Mouse (Mus musculus) layer of hippocampus, postnatal 10 days (tissue): ENCODE measurements around the gene Tex14. TPM values are rescaled to one million over a fixed set of nuclear protein-coding genes. Genes with fewer than 3 reads are reported as not detected.
A peak's percentile ranks its signal among the peaks of the same experiment; 100 is the strongest.
"Not testable (repeated sequence)": the region's sequence is repeated elsewhere in the genome, so short reads cannot be mapped to it uniquely, and the experiment has no call there.

Source experiments
- DNase-seq, 2 experiments: peaks; one replicate each; pipeline ENCODE4 v3.0.0; 2021; ENCODE audit warnings: low spot score in 2 of 2
- total RNA-seq, 2 experiments: library from RNA; stranded (reverse); gene quantifications; 2 replicates each; pipeline ENCODE4 v1.2.3; 2021

Gene Tex14
- total RNA-seq, 2 experiments from 2014 or later: 0.22 to 0.48 TPM

GRCm38 (mm10) chr11:87426450-87427250, 21.8 kb downstream of the Tex14 start:
- DNase-seq: peak; percentile 82 to 87

GRCm38 (mm10) chr11:87427273-87428050, 22.6 kb downstream of the Tex14 start:
- no peak for DNase-seq

DNA sequence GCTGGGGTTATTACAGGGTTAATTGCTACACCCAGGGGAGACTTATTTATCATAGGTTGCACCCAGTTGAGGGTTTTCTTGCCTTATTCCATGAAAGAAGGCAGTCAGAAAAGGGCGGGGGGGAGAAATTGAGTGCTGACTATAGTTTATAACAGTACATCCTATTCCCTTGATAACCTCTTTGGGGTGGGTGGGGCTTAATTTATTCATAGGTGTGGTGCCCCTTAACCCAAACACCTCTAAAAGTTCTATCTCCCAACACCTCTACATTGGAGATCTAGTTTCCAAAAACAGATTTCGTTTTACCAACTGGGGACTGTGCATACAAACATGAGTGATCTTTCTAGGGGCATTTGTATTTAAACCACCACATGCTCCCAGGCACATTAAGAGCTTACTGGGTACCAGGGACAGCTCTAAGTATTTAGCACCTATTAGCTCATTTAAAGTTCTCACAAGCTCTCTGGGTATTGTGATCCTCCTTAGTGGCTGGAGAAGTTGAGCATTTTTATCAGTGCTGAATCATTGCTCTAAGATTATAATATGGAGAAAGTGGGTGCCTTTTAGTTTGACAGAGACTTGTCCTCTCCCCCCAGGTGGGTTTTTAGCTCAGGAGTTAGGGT, 23.3 kb downstream of the Tex14 start:
- no peak for DNase-seq

- no peak for DNase-seq
Measured at GRCm38 (mm10) chr11:87429363-87429762, 24.5 kb downstream of the Tex14 start.

- DNase-seq: no peak
Measured at GRCm38 (mm10) chr11:87430374-87430773, 25.5 kb downstream of the Tex14 start.

- not testable (repeated sequence) for DNase-seq
Measured at GRCm38 (mm10) chr11:87431813-87432212, 26.9 kb downstream of the Tex14 start.

DNA sequence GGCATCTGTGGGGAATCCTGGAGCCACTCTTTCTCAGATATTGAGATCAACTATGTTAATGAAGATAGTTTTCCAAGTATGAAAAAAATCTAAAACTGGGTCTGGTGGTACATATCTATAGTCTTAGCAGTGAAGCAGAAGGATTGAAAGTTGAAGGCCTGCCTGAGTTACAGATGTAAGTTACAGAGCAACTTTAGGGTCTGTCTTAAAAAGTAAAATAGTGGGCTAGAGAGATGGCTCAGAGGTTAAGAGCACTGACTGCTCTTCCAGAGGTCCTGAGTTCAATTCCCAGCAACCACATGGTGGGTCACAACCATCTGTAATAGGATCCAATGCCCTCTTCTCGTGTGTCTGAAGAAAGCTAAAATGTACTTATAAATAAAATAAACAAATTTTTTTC, 27.6 kb downstream of the Tex14 start:
- no peak for DNase-seq

- DNase-seq: no peak
Measured at GRCm38 (mm10) chr11:87432933-87433669, 28.2 kb downstream of the Tex14 start.

GRCm38 (mm10) chr11:87435107-87435506, 30.2 kb downstream of the Tex14 start:
- DNase-seq: not testable (repeated sequence)

DNA sequence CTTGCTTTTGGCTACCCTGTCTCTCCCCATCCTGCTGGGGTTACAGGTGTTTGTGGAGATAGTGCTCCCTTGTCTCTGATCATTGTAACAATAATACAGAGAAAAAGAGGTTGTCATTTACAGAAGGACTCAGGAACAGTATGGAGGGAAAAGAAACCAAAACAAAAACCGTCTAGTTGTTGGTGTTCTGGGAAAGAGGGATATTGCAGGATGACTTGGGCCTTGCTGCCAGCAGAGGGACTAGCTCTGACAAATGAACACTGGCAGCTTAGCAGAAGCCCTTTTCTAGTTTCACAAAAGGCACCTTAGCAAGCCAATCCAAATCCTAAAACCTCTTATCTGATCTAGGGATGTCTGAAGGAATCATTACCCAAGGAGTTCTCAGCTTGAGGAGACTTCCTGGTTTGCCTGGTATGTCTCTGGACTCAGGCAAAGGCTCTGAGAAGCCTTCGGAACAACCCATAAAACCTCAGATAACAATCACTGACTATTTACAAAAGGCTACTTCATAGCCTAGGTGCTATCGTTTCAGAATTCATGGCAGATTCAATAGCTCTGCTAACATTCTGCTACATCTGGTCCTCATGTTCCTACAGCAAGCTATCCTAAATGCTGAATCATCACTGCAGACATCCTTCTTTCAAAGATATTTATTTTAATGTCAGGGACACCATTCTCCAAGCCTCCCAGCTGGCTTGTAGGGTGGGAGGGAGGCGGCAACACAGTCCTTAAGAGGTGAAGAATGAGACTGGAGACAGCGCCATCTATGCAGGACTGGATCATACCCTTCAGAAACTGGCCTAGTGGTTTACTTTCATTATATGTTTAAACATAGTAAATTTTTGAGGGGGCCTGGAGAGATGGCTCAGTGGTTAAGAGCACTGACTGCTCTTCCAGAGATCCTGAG, 31.7 kb downstream of the Tex14 start:
- no peak for DNase-seq

GRCm38 (mm10) chr11:87439796-87440420, 35.0 kb downstream of the Tex14 start:
- DNase-seq: no peak

GRCm38 (mm10) chr11:87442643-87443372, 37.9 kb downstream of the Tex14 start:
- DNase-seq: peak; percentile 74 to 81

DNA sequence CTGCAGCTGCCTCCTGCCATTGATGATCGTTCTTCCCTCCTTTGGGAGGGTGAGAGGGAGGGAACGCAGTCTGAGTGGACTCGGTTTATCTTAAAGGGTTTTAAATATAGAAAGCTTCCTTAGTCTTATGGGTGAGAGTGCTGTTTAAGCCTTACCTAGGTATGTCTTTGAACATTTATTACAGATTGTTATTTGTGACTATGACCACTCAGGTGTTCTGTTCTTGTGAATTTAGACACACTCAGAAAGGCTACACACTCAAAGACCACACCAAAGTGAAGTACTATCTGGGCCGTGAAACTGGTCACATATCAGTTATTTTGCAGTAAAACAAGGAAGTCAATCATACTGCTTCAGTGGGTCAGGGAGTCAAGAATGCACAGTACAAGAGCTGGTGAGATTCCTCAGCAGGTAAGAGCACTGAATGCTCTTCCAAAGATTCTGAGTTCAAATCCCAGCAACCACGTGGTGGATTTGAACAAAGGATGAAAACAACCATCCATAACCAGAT, 38.6 kb downstream of the Tex14 start:
- peak; percentile 55 to 65 for DNase-seq

DNA sequence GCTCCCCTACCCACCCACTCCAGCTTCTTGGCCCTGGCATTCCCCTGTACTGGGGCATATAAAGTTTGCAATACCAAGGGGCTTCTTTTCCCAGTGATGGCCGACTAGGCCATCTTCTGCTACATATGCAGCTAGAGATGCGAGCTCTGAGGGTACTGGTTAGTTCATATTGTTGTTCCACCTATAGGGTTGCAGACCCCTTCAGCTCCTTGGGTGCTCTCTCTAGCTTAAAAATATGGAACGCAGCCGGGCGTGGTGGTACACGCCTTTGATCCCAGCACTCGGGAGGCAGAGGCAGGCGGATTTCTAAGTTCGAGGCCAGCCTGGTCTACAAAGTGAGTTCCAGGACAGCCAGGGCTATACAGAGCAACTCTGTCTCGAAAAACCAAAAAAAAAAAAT, 39.2 kb downstream of the Tex14 start:
- DNase-seq: not testable (repeated sequence)

GRCm38 (mm10) chr11:87444735-87445428, 40.0 kb downstream of the Tex14 start:
- no peak for DNase-seq

GRCm38 (mm10) chr11:87445593-87445992, 40.7 kb downstream of the Tex14 start:
- DNase-seq: not testable (repeated sequence)

GRCm38 (mm10) chr11:87446159-87446558, 41.3 kb downstream of the Tex14 start:
- no peak for DNase-seq

- DNase-seq: no peak
Measured at GRCm38 (mm10) chr11:87447429-87447828, 42.6 kb downstream of the Tex14 start.
